Mouse (Mus musculus): ENCODE measurements around the gene Sox10.

- TF ChIP-seq CTCF (IDR thresholded peaks at IDR 0.05; ENCODE audit: low read depth): no peak
- 0 out of 2 replicates have a peak, but pooled peaks have one; percentile 11 for TF ChIP-seq EP300 (IDR thresholded peaks at IDR 0.05; ENCODE audit: low read depth)
Observed at GRCm38 (mm10) chr15:79135783-79136575, 29.1 kb downstream of the Sox10 start.
